Mouse (Mus musculus): Measurements from ENCODE around the gene Rbms3.
A peak's percentile ranks its signal among the peaks of the same experiment; 100 is the strongest.

The Rbms3 gene

GRCm38 (mm10) chr9:117172526-117172925, 457.2 kb downstream of the Rbms3 start:
- DNase-seq, result no peak

GRCm38 (mm10) chr9:117169196-117169595, 460.5 kb downstream of the Rbms3 start:
- peak; percentile 80 to 85 for DNase-seq

- DNase-seq, result peak; percentile 61 to 62
Measured at GRCm38 (mm10) chr9:117163143-117163542, 466.6 kb downstream of the Rbms3 start.

- peak in 1 of 2 experiments; percentile 12 for DNase-seq
Measured at GRCm38 (mm10) chr9:117161150-117161549, 468.6 kb downstream of the Rbms3 start.

GRCm38 (mm10) chr9:117156330-117156905, 473.3 kb downstream of the Rbms3 start:
- DNase-seq, result no peak

GRCm38 (mm10) chr9:117154590-117154989, 475.1 kb downstream of the Rbms3 start:
- DNase-seq, result no peak

GRCm38 (mm10) chr9:117153686-117154274, 475.9 kb downstream of the Rbms3 start:
- no peak for DNase-seq

GRCm38 (mm10) chr9:117151951-117152350, 477.8 kb downstream of the Rbms3 start:
- DNase-seq, result no peak

GRCm38 (mm10) chr9:117144057-117144723, 485.5 kb downstream of the Rbms3 start:
- DNase-seq, result peak; percentile 86 to 88

GRCm38 (mm10) chr9:117139971-117140370, 489.7 kb downstream of the Rbms3 start:
- no peak for DNase-seq

- DNase-seq, result no peak
Measured at GRCm38 (mm10) chr9:117136410-117136809, 493.3 kb downstream of the Rbms3 start.

- no peak for DNase-seq
Measured at GRCm38 (mm10) chr9:117134043-117134442, 495.7 kb downstream of the Rbms3 start.

GRCm38 (mm10) chr9:117126816-117127215, 502.9 kb downstream of the Rbms3 start:
- DNase-seq, result no peak

- DNase-seq, result no peak
Measured at GRCm38 (mm10) chr9:117125844-117126243, 503.9 kb downstream of the Rbms3 start.

- no peak for DNase-seq
Measured at GRCm38 (mm10) chr9:117121572-117121971, 508.1 kb downstream of the Rbms3 start.

GRCm38 (mm10) chr9:117117181-117117729, 512.5 kb downstream of the Rbms3 start:
- peak; percentile 76 to 81 for DNase-seq

GRCm38 (mm10) chr9:117115609-117116008, 514.1 kb downstream of the Rbms3 start:
- no peak for DNase-seq

- no peak for DNase-seq
Measured at GRCm38 (mm10) chr9:117113592-117113991, 516.1 kb downstream of the Rbms3 start.

GRCm38 (mm10) chr9:117107926-117108325, 521.8 kb downstream of the Rbms3 start:
- DNase-seq, result no peak

- no peak for DNase-seq
Measured at GRCm38 (mm10) chr9:117102198-117102930, 527.3 kb downstream of the Rbms3 start.

GRCm38 (mm10) chr9:117100181-117100580, 529.5 kb downstream of the Rbms3 start:
- DNase-seq, result no peak

- DNase-seq, result no peak
Measured at GRCm38 (mm10) chr9:117093551-117093950, 536.2 kb downstream of the Rbms3 start.

GRCm38 (mm10) chr9:117092177-117092555, 537.5 kb downstream of the Rbms3 start:
- no peak for DNase-seq

Measured in cerebellum, postnatal 10 days (tissue).